Mouse (Mus musculus): ENCODE results near the gene Fahd1. TPM values are rescaled to one million over a fixed set of nuclear protein-coding genes. Genes with fewer than 3 reads are reported as not detected.

Fahd1 gene
- total RNA-seq, 2 experiments from 2014 or later, result 83.4 to 87.6 TPM

Other genes starting within 250 kb of the Fahd1 start
- 49.0 and 56.6 TPM in 2 replicates for gene Tsc2, start 217.7 kb downstream of the Fahd1 start, total RNA-seq (2015; ENCODE audit: low replicate concordance)
- 13.5 and 28.4 TPM in 2 replicates for gene Tsc2, start 217.7 kb downstream of the Fahd1 start, total RNA-seq (2017; ENCODE audit: low replicate concordance)
- gene Nthl1, start 217.7 kb downstream of the Fahd1 start, total RNA-seq (2015; ENCODE audit: low replicate concordance), result not detected in 2 replicates
- 0.39 and 1.1 TPM in 2 replicates for gene Nthl1, start 217.7 kb downstream of the Fahd1 start, total RNA-seq (2017; ENCODE audit: low replicate concordance)
- gene Slc9a3r2, start 200.0 kb downstream of the Fahd1 start, total RNA-seq (2015; ENCODE audit: low replicate concordance), result 0.84 TPM in 1 of 2 replicates, not detected in the other
- not detected in 2 replicates for gene Slc9a3r2, start 200.0 kb downstream of the Fahd1 start, total RNA-seq (2017; ENCODE audit: low replicate concordance)
- not detected in 2 replicates for gene Npw, start 191.9 kb downstream of the Fahd1 start, total RNA-seq (2015; ENCODE audit: low replicate concordance)
- not detected in 2 replicates for gene Npw, start 191.9 kb downstream of the Fahd1 start, total RNA-seq (2017; ENCODE audit: low replicate concordance)
- 13.4 and 18.4 TPM in 2 replicates for gene Zfp598, start 180.7 kb downstream of the Fahd1 start, total RNA-seq (2015; ENCODE audit: low replicate concordance)
- 9.2 and 12.0 TPM in 2 replicates for gene Zfp598, start 180.7 kb downstream of the Fahd1 start, total RNA-seq (2017; ENCODE audit: low replicate concordance)
- not detected in 2 replicates for gene Syngr3, start 160.4 kb downstream of the Fahd1 start, total RNA-seq (2015; ENCODE audit: low replicate concordance)
- not detected in 2 replicates for gene Syngr3, start 160.4 kb downstream of the Fahd1 start, total RNA-seq (2017; ENCODE audit: low replicate concordance)
- gene Gfer, start 154.2 kb downstream of the Fahd1 start, total RNA-seq (2015; ENCODE audit: low replicate concordance), result 9.6 and 15.9 TPM in 2 replicates
- 14.0 and 15.7 TPM in 2 replicates for gene Gfer, start 154.2 kb downstream of the Fahd1 start, total RNA-seq (2017; ENCODE audit: low replicate concordance)
- not detected in 2 replicates for gene Noxo1, start 154.1 kb downstream of the Fahd1 start, total RNA-seq (2015; ENCODE audit: low replicate concordance)
- gene Noxo1, start 154.1 kb downstream of the Fahd1 start, total RNA-seq (2017; ENCODE audit: low replicate concordance), result not detected in 2 replicates
- gene Tbl3, start 142.7 kb downstream of the Fahd1 start, total RNA-seq (2015; ENCODE audit: low replicate concordance), result 5.8 and 10.1 TPM in 2 replicates
- 4.8 and 9.0 TPM in 2 replicates for gene Tbl3, start 142.7 kb downstream of the Fahd1 start, total RNA-seq (2017; ENCODE audit: low replicate concordance)
- not detected in 2 replicates for gene Rnf151, start 132.3 kb downstream of the Fahd1 start, total RNA-seq (2015; ENCODE audit: low replicate concordance)
- not detected in 2 replicates for gene Rnf151, start 132.3 kb downstream of the Fahd1 start, total RNA-seq (2017; ENCODE audit: low replicate concordance)
- gene Rps2, start 132.2 kb downstream of the Fahd1 start, total RNA-seq (2015; ENCODE audit: low replicate concordance), result 1,299 and 1,601 TPM in 2 replicates
- 315 and 526 TPM in 2 replicates for gene Rps2, start 132.2 kb downstream of the Fahd1 start, total RNA-seq (2017; ENCODE audit: low replicate concordance)
- 178 and 200 TPM in 2 replicates for gene Ndufb10, start 125.9 kb downstream of the Fahd1 start, total RNA-seq (2015; ENCODE audit: low replicate concordance)
- gene Ndufb10, start 125.9 kb downstream of the Fahd1 start, total RNA-seq (2017; ENCODE audit: low replicate concordance), result 84.0 and 122 TPM in 2 replicates
- gene Rpl3l, start 122.5 kb downstream of the Fahd1 start, total RNA-seq (2015; ENCODE audit: low replicate concordance), result not detected in 2 replicates
- gene Rpl3l, start 122.5 kb downstream of the Fahd1 start, total RNA-seq (2017; ENCODE audit: low replicate concordance), result not detected in 2 replicates
- 108 and 112 TPM in 2 replicates for gene Msrb1, start 113.7 kb downstream of the Fahd1 start, total RNA-seq (2015; ENCODE audit: low replicate concordance)
- 29.5 and 61.6 TPM in 2 replicates for gene Msrb1, start 113.7 kb downstream of the Fahd1 start, total RNA-seq (2017; ENCODE audit: low replicate concordance)
- gene Hs3st6, start 97.4 kb downstream of the Fahd1 start, total RNA-seq (2015; ENCODE audit: low replicate concordance), result not detected in 2 replicates
- not detected in 2 replicates for gene Hs3st6, start 97.4 kb downstream of the Fahd1 start, total RNA-seq (2017; ENCODE audit: low replicate concordance)
- not detected in 2 replicates for gene Meiob, start 46.1 kb downstream of the Fahd1 start, total RNA-seq (2015; ENCODE audit: low replicate concordance)
- not detected in 2 replicates for gene Meiob, start 46.1 kb downstream of the Fahd1 start, total RNA-seq (2017; ENCODE audit: low replicate concordance)
- 350 and 357 TPM in 2 replicates for gene Hagh, start 10.2 kb downstream of the Fahd1 start, total RNA-seq (2015; ENCODE audit: low replicate concordance)
- gene Hagh, start 10.2 kb downstream of the Fahd1 start, total RNA-seq (2017; ENCODE audit: low replicate concordance), result 157 and 279 TPM in 2 replicates
- 0.84 TPM in 1 of 2 replicates, not detected in the other for gene Igfals, start 15.6 kb upstream of the Fahd1 start, total RNA-seq (2015; ENCODE audit: low replicate concordance)
- not detected in 2 replicates for gene Igfals, start 15.6 kb upstream of the Fahd1 start, total RNA-seq (2017; ENCODE audit: low replicate concordance)
- gene Nubp2, start 36.0 kb upstream of the Fahd1 start, total RNA-seq (2015; ENCODE audit: low replicate concordance), result 31.9 and 50.8 TPM in 2 replicates
- gene Nubp2, start 36.0 kb upstream of the Fahd1 start, total RNA-seq (2017; ENCODE audit: low replicate concordance), result 35.0 and 44.1 TPM in 2 replicates
- gene Spsb3, start 36.3 kb upstream of the Fahd1 start, total RNA-seq (2015; ENCODE audit: low replicate concordance), result 84.0 and 90.5 TPM in 2 replicates
- gene Spsb3, start 36.3 kb upstream of the Fahd1 start, total RNA-seq (2017; ENCODE audit: low replicate concordance), result 47.5 and 65.7 TPM in 2 replicates
- 6.3 and 14.4 TPM in 2 replicates for gene Eme2, start 44.7 kb upstream of the Fahd1 start, total RNA-seq (2015; ENCODE audit: low replicate concordance)
- gene Eme2, start 44.7 kb upstream of the Fahd1 start, total RNA-seq (2017; ENCODE audit: low replicate concordance), result 12.7 and 24.5 TPM in 2 replicates
- gene Mrps34, start 44.8 kb upstream of the Fahd1 start, total RNA-seq (2015; ENCODE audit: low replicate concordance), result 8.3 and 9.6 TPM in 2 replicates
- 9.1 and 19.4 TPM in 2 replicates for gene Mrps34, start 44.8 kb upstream of the Fahd1 start, total RNA-seq (2017; ENCODE audit: low replicate concordance)
- gene Nme3, start 46.1 kb upstream of the Fahd1 start, total RNA-seq (2015; ENCODE audit: low replicate concordance), result 151 and 169 TPM in 2 replicates
- 95.5 and 101 TPM in 2 replicates for gene Nme3, start 46.1 kb upstream of the Fahd1 start, total RNA-seq (2017; ENCODE audit: low replicate concordance)
- 132 and 177 TPM in 2 replicates for gene Mapk8ip3, start 86.6 kb upstream of the Fahd1 start, total RNA-seq (2015; ENCODE audit: low replicate concordance)
- gene Mapk8ip3, start 86.6 kb upstream of the Fahd1 start, total RNA-seq (2017; ENCODE audit: low replicate concordance), result 264 and 268 TPM in 2 replicates
- 33.2 and 39.0 TPM in 2 replicates for gene Jpt2, start 110.3 kb upstream of the Fahd1 start, total RNA-seq (2015; ENCODE audit: low replicate concordance)
- gene Jpt2, start 110.3 kb upstream of the Fahd1 start, total RNA-seq (2017; ENCODE audit: low replicate concordance), result 21.4 and 25.6 TPM in 2 replicates
- 49.9 and 54.4 TPM in 2 replicates for gene Cramp1l, start 165.4 kb upstream of the Fahd1 start, total RNA-seq (2015; ENCODE audit: low replicate concordance)
- 38.1 and 53.4 TPM in 2 replicates for gene Cramp1l, start 165.4 kb upstream of the Fahd1 start, total RNA-seq (2017; ENCODE audit: low replicate concordance)
- gene Ift140, start 165.7 kb upstream of the Fahd1 start, total RNA-seq (2015; ENCODE audit: low replicate concordance), result 129 and 130 TPM in 2 replicates
- gene Ift140, start 165.7 kb upstream of the Fahd1 start, total RNA-seq (2017; ENCODE audit: low replicate concordance), result 239 and 264 TPM in 2 replicates
- gene Tmem204, start 233.2 kb upstream of the Fahd1 start, total RNA-seq (2015; ENCODE audit: low replicate concordance), result not detected in 2 replicates
- not detected in 2 replicates for gene Tmem204, start 233.2 kb upstream of the Fahd1 start, total RNA-seq (2017; ENCODE audit: low replicate concordance)

Data from erythroid progenitor cell, adult 5-6 weeks (primary cell).